Mouse (Mus musculus) heart, adult 11 months (tissue): ENCODE data around the gene Paics.

Source experiments
- DNase-seq: peaks from one replicate; pipeline ENCODE4 v3.0.0; 2022

Gene Paics

DNA sequence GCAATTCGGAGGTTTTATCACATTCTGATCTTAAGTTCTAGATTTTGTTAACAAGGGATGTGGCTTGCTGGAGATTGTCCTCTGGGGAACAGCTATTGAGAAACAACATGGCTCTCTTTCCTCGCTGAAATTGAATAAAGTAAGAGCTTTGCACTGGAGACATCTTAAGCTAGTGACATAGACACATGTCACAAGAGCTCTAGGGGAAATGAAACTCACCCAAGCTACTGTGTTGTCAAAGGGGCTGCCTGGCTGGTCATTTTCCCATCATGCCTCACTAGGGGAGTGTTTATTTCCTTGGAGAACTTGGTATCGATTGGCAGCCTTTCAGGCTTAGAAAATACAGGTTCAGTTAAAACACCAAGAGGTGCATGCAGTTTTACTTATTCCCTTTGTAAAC, 62.1 kb downstream of the Paics start:
- peak; percentile 58 for DNase-seq

DNA sequence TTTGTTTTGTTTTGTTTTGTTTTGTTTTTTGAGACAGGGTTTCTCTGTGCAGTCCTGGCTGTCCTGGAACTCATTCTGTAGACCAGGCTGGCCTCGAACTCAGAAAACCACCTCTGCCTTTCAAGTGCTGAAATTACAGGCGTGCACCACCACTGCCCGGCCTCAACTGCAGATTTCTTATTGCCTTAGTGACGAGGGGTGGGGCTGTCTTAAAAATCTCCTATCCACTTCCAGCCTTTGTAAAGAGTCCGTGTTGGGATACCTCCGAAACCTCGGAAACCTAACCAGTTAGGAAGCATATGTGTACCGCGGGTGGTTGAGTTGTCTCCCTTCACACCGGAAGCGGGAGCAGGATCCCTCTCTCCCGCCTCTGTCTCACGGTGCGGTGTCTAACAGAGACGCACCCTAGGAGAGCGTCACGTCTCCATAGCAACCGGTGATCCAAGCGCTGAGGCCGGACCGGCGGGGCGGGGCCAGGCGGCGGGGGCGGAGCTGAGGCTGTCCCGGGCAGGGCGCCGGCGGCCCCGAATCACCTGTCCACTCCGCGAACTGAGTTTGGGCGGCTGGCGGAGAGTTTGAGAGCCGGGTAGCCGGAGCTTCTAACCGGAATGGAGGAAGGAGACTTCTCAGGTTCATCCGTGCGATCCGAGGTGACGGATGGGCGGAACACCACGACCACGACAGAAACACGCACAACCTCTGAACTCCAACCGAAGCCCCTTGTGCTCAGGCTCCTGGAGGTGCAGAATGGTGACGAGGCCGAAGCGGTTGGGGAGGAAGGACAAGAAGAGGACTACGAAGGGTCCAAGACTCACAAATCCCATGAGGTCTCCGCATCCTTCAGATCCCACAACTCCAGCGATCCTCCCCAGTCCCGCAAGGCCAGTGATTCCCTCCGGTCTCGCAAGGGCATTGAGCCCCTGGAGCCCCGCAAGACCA, 64.7 kb downstream of the Paics start, which contains the start of gene Thegl:
Gene Thegl, plus strand, starts transcription at position 480 of the 939 bp plus-strand sequence.
- peak; percentile 96 for DNase-seq
